Mouse (Mus musculus) midbrain, embryonic 10.5 days (tissue): ENCODE measurements at regions not wholly inside any gene's neighbourhood (a gene's known extent, or its start where the extent isn't known, plus 50 kb on each side); places are given as distances from the start of the nearest gene placed in this dataset.
A peak's percentile ranks its signal among the peaks of the same experiment; 100 is the strongest.

Source experiments
- DNase-seq: peaks from one replicate; pipeline ENCODE4 v3.0.0-alpha.2; 2017; ENCODE audit warnings: low spot score
- H3K27ac ChIP-seq: fragments of 300-500 bp; sonication (generic); replicated peaks from 2 replicates; pipeline ENCODE4 v1.5.1; 2016; ENCODE audit warnings: mild to moderate bottlenecking
- H3K27me3 ChIP-seq: fragments of 300-500 bp; sonication (generic); 2 replicates; pipeline ENCODE4 v1.6.1; 2016; ENCODE audit warnings: low read depth, mild to moderate bottlenecking; ENCODE audit not compliant: poor library complexity, severe bottlenecking
- H3K36me3 ChIP-seq: fragments of 300-500 bp; sonication (generic); 2 replicates; pipeline ENCODE4 v1.6.1; 2016; ENCODE audit warnings: mild to moderate bottlenecking, moderate library complexity
- H3K4me1 ChIP-seq: fragments of 300-500 bp; sonication (generic); 2 replicates; pipeline ENCODE4 v1.6.1; 2016
- H3K4me3 ChIP-seq: fragments of 300-500 bp; sonication (generic); 2 replicates; pipeline ENCODE4 v1.5.1; 2016; ENCODE audit warnings: mild to moderate bottlenecking, moderate library complexity
- H3K9me3 ChIP-seq: fragments of 300-500 bp; sonication (generic); replicated peaks from 2 replicates; pipeline ENCODE4 v1.6.1; 2016; ENCODE audit warnings: mild to moderate bottlenecking
- WGBS: fragments of 180-500 bp; shearing (Covaris S2); methylation state at CpG from one replicate; pipeline ENCODE4 v1.1.7; 2016; 5-methylcytosine and 5-hydroxymethylcytosine counted together

GRCm38 (mm10) chr6:8831204-8831603 is 52.9 kb upstream of the Ica1 start:
- DNase-seq = no peak
- Histone ChIP-seq H3K9me3 (no peaks in the 10 kb centered on the region), H3K27me3 (no peaks in the 10 kb centered on the region), H3K4me1 (no peaks in the 10 kb centered on the region), H3K4me3 (no peak overlapping the region), H3K36me3 (no peaks in the 10 kb centered on the region), H3K27ac (no peak overlapping the region)
- WGBS = 50% methylated on average over 2 of the region's 2 CpGs

- Histone ChIP-seq H3K27ac (no peak overlapping the region), H3K36me3 (no peaks in the 10 kb centered on the region), H3K4me3 (no peak overlapping the region), H3K27me3 (no peaks in the 10 kb centered on the region), H3K4me1 (no peaks in the 10 kb centered on the region), H3K9me3 (no peaks in the 10 kb centered on the region)
- DNase-seq = no peak
- 89% methylated on average over 1 of the region's 1 CpGs for WGBS
Observed at GRCm38 (mm10) chr6:8832924-8833323, 54.6 kb upstream of the Ica1 start.

GRCm38 (mm10) chr6:8853657-8854056 is 75.4 kb upstream of the Ica1 start:
- Histone ChIP-seq H3K27me3 (no peaks in the 10 kb centered on the region), H3K36me3 (no peaks in the 10 kb centered on the region), H3K4me3 (no peak overlapping the region), H3K27ac (no peak overlapping the region), H3K4me1 (no peaks in the 10 kb centered on the region), H3K9me3 (no peaks in the 10 kb centered on the region)
- no peak for DNase-seq
- 86% methylated on average over 5 of the region's 5 CpGs for WGBS

GRCm38 (mm10) chr6:8860581-8860980 is 82.3 kb upstream of the Ica1 start:
- Histone ChIP-seq H3K36me3 (no peaks in the 10 kb centered on the region), H3K4me3 (no peak overlapping the region), H3K4me1 (0 out of 2 replicates have a peak, but pooled peaks cover 8% of the 10 kb centered on the region), H3K27ac (no peak overlapping the region), H3K9me3 (no peaks in the 10 kb centered on the region), H3K27me3 (no peaks in the 10 kb centered on the region)
- DNase-seq = no peak
- WGBS = 80% methylated on average over 2 of the region's 2 CpGs

DNA sequence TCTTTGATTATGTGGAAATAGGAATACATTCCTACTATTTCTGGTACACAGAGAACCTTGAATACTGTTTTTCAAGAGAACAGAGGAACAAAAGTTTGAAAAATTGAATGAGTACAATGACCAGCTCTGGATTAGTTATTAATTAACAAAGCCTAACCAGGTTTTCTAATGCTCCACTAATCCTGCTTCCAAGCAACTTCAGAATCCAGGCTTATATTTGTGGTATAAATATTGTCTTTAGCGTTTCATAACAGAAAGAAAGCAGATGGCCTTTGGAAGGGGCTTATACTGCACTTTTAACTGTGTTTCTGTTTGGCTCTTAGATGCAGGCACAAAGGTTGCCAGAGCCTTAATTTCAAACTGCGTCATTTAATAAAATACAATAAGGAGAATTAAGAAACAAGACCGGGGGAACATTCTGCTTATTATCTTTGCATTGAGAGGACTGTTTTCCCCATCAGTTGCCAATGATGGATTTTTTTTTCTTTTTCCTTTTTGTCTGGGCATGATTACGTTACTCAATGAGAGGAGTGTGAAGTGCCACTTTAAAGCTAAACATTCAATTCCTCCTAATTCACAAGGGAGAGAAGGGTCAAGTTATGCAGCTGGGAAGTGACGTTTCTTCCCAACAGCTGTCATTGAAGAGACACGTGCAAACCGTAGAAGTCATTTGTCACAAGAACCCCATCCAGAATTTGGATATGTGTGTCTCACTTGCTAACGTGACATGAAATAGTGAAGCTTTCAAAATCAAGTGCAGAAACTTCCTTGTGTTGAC is 84.2 kb upstream of the Nxph1 start:
- no peak for DNase-seq
- Histone ChIP-seq H3K27ac (no peak overlapping the region), H3K4me3 (no peak overlapping the region), H3K9me3 (no peaks in the 10 kb centered on the region), H3K36me3 (no peaks in the 10 kb centered on the region), H3K27me3 (no peaks in the 10 kb centered on the region), H3K4me1 (0 out of 2 replicates have a peak, but pooled peaks cover 10% of the 10 kb centered on the region)
- WGBS = 67% methylated on average over 8 of the region's 8 CpGs

DNA sequence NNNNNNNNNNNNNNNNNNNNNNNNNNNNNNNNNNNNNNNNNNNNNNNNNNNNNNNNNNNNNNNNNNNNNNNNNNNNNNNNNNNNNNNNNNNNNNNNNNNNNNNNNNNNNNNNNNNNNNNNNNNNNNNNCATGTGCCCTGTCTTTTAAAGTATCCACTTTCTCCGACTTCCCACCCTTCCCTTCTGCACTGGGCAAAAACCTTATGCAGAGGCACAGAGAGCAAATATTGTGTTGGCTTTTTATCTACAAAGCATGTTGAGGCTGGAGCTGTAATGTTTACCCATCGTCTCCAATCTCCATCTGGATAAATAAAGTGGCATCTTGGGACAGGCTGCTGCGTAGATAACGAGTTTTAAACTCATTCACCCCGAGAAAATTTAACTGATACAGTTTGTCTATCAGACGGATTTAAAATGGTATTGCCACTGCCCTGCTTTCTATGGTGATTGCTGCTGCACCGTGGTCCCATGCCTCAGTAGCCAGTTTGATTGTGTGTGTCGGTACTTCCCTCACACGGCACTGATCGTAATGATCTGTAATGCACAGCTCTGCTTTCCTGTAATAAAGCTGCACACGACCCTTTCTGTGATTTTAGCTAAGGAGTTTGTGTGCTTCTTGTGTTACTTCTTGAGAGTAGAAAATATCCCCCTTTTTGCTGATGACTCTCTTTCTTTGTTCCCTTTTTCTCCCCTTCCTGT is 70.7 kb upstream of the Nxph1 start:
- 61% methylated on average over 11 of the region's 11 CpGs for WGBS
- Histone ChIP-seq H3K27me3 (no peaks in the 10 kb centered on the region), H3K9me3 (no peaks in the 10 kb centered on the region), H3K4me3 (no peak overlapping the region), H3K4me1 (peaks cover 36% of the 10 kb centered on the region), H3K36me3 (no peaks in the 10 kb centered on the region), H3K27ac (peak overlapping the region; percentile 63; the same call in 1 of the 2 replicates)
- no peak for DNase-seq

DNA sequence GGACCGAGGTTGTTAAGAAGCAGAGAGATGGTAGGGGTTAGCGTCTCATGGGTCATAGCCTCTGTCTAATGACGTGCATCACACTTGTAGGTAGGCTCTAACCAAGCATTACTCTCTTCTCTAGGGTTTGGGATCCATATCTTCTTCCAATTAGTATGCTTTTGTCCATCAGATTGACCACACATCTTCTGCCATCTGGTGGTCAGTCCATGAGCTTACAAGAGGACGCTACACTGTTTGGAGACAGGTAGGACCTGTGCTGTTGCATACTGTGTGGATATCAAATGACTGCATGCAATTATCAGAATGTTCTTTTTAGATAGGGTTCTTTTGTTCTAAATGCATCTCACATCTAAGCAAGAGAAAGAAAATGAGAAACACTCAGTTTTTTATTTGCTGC is 54.6 kb upstream of the Nxph1 start:
- Histone ChIP-seq H3K36me3 (no peaks in the 10 kb centered on the region), H3K9me3 (no peaks in the 10 kb centered on the region), H3K27ac (no peak overlapping the region), H3K4me1 (peaks cover 18% of the 10 kb centered on the region), H3K27me3 (no peaks in the 10 kb centered on the region), H3K4me3 (no peak overlapping the region)
- WGBS = 74% methylated on average over 4 of the region's 4 CpGs
- DNase-seq = no peak

DNA sequence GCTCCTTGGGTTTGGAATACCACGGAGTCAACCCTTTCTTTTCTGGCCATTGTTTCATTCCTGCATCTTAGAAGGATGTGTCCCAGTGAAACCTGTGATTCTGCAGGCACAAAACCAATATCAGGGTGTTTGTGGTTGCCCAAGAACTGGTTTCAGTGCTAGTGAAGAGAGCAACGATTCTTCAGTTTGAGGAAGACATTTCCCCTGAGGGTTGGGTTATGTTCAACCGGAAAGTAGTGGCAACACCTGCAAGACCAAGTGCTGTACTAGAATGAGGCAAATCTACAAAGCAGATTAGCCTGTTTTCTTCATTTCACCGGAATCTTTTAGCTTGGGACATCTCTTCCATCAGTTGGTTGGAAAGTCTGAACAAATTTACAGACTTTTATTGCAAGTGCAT is 52.1 kb upstream of the Nxph1 start:
- no peak overlapping the region for H3K4me3 ChIP-seq
- H3K27ac ChIP-seq = peak overlapping the region; percentile 76; the same call in 1 of the 2 replicates
- 89% methylated on average over 4 of the region's 4 CpGs for WGBS
- no peak for DNase-seq
- H3K27me3 ChIP-seq = no peaks in the 10 kb centered on the region
- H3K4me1 ChIP-seq = peaks cover 31% of the 10 kb centered on the region
- H3K36me3 ChIP-seq = no peaks in the 10 kb centered on the region
- no peaks in the 10 kb centered on the region for H3K9me3 ChIP-seq

DNA sequence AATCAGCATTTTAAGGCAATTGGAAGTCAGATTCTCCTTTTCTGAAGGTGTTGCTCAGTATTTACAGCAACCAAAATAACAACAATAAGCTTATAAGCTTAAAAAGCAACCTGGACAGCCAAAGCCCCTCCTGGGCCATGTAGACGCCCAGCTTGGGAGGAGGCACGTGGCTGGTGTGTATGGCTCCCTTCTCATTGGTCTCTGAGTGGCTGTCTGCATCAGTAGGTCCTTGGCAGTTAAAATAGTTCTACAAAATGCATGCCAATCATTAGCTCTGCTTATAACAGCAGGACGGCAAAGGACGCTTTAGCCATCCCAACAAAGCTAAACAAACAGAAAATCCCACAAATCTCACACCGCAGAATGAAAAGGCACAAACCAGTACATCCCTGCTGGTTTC is 51.4 kb upstream of the Nxph1 start:
- H3K27me3 ChIP-seq = no peaks in the 10 kb centered on the region
- H3K27ac ChIP-seq = peak overlapping the region; percentile 76
- DNase-seq = no peak
- WGBS = 60% methylated on average over 5 of the region's 5 CpGs
- H3K4me3 ChIP-seq = no peak overlapping the region
- no peaks in the 10 kb centered on the region for H3K36me3 ChIP-seq
- peaks cover 33% of the 10 kb centered on the region for H3K4me1 ChIP-seq
- H3K9me3 ChIP-seq = no peaks in the 10 kb centered on the region

DNA sequence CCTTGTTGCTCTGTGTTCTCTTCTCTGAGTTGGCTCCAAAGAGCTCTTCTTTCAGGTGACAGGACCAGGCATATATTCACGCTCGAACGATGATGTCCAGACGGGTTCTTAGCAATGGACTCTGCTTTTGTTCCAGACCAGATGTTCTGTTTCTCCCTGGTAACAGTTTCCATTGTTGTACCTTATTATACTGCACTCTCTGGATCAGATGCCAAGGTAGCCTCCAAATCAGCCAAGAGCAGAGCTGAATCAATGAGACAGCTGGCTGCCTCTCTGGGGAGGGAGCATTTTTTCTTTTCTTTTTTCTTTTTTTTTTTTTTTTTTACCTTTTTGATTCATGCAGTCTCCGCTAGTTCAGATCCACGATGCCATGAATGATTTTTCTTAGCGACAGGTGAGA is 50.9 kb upstream of the Nxph1 start:
- no peak for DNase-seq
- no peak overlapping the region for H3K4me3 ChIP-seq
- H3K36me3 ChIP-seq = no peaks in the 10 kb centered on the region
- H3K27me3 ChIP-seq = no peaks in the 10 kb centered on the region
- WGBS = 52% methylated on average over 7 of the region's 7 CpGs
- peak overlapping the region; percentile 76; the same call in 1 of the 2 replicates for H3K27ac ChIP-seq
- peaks cover 33% of the 10 kb centered on the region for H3K4me1 ChIP-seq
- H3K9me3 ChIP-seq = no peaks in the 10 kb centered on the region

DNA sequence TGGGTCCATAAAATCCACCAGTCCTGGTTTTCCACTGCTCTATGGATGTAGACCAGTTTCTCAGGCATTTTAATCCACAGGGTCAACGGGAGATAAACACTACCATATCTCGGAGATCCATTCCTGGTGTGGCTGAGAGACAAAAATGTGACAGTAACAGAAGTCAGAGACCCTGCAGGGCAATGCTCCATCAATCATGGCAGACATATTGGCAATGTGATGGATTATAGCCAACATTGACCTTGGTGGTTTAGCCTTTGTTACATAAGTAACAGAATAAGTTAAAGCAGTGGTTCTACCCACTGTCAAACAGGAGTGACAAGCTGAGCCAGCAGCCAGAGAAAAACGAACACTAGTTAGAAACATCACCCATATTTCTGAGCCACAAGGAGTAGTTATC is 50.0 kb upstream of the Nxph1 start:
- Histone ChIP-seq H3K4me3 (no peak overlapping the region), H3K9me3 (no peaks in the 10 kb centered on the region), H3K4me1 (peaks cover 33% of the 10 kb centered on the region), H3K27ac (no peak overlapping the region), H3K36me3 (no peaks in the 10 kb centered on the region), H3K27me3 (no peaks in the 10 kb centered on the region)
- DNase-seq = no peak
- WGBS = 81% methylated on average over 3 of the region's 3 CpGs
